7 mouse cellular contexts compared by ENCODE assay signal in genomic region chr3:84665255-84666073, GRCm38 (mm10). TPM values are rescaled to one million over a fixed set of nuclear protein-coding genes. Genes with fewer than 3 reads are reported as not detected.
DNase-seq lines count a peak whose midpoint lies in the region; ATAC-seq and TF ChIP-seq lines count a peak whose summit lies in the region.

No protein-coding gene starts in this region.

- H3K4me1 ChIP-seq in spleen, adult 2 months (ENCODE audit: control insufficient read depth, insufficient read depth, insufficient read length): peaks cover 27% of the 10 kb centered on the region
- H3K4me1 ChIP-seq in embryonic facial prominence, embryonic 15.5 days: peaks cover 15% of the 10 kb centered on the region
- H3K4me1 ChIP-seq in limb, embryonic 11.5 days (ENCODE audit: control insufficient read depth, insufficient read depth, low read length): peaks cover 3% of the 10 kb centered on the region; the same call in 1 of the 2 replicates
- H3K4me1 ChIP-seq in neural tube, embryonic 15.5 days: peaks cover 13% of the 10 kb centered on the region

- no peaks in the 10 kb centered on the region for H3K9me3 ChIP-seq in embryonic facial prominence, embryonic 15.5 days (replicated peaks)
- no peaks in the 10 kb centered on the region for H3K9me3 ChIP-seq in limb, embryonic 11.5 days (ENCODE audit: control insufficient read depth, low read length)
- H3K9me3 ChIP-seq in neural tube, embryonic 15.5 days (replicated peaks): no peaks in the 10 kb centered on the region

- H3K4me3 ChIP-seq in spleen, adult 2 months (ENCODE audit: extremely low read depth, insufficient read depth, insufficient read length): peak overlapping the region; percentile 65; the same call in 1 of the 2 replicates
- H3K4me3 ChIP-seq in embryonic facial prominence, embryonic 15.5 days (replicated peaks): peak overlapping the region; percentile 39
- peak overlapping the region; percentile 16 for H3K4me3 ChIP-seq in limb, embryonic 11.5 days (ENCODE audit: low read depth, low read length)
- H3K4me3 ChIP-seq in neural tube, embryonic 15.5 days (replicated peaks): peak overlapping the region; percentile 21

- H3K36me3 ChIP-seq in spleen, adult 2 months (ENCODE audit: control insufficient read depth, insufficient read depth, low read length): no peaks in the 10 kb centered on the region
- H3K36me3 ChIP-seq in embryonic facial prominence, embryonic 15.5 days: no peaks in the 10 kb centered on the region
- no peaks in the 10 kb centered on the region for H3K36me3 ChIP-seq in limb, embryonic 11.5 days (ENCODE audit: control insufficient read depth, insufficient read depth, low read length)
- H3K36me3 ChIP-seq in neural tube, embryonic 15.5 days: no peaks in the 10 kb centered on the region

- no peak overlapping the region; the same call in 1 of the 2 replicates for H3K9ac ChIP-seq in embryonic facial prominence, embryonic 15.5 days
- H3K9ac ChIP-seq in limb, embryonic 11.5 days (ENCODE audit: low read length): no peak overlapping the region
- 0 out of 2 replicates have a peak overlapping the region, but pooled peaks have one; percentile 17 for H3K9ac ChIP-seq in neural tube, embryonic 15.5 days (replicated peaks)

- DNase-seq in spleen, adult 2 months (ENCODE audit: low read depth in 1 of 2, low spot score in 2 of 2): no peak
- no peak for DNase-seq in spleen, adult 18-20 months
- DNase-seq in limb, embryonic 11.5 days (ENCODE audit: low spot score): peak; percentile 45
- no peak for DNase-seq in adrenal gland, postnatal 25 days
- DNase-seq in cerebellum, adult 18-20 months: no peak

- TF ChIP-seq POLR2A in spleen, adult 2 months (IDR thresholded peaks at IDR 0.05; ENCODE audit: low read depth, low read length): no peak

- peak overlapping the region; percentile 63 for H3K4me2 ChIP-seq in embryonic facial prominence, embryonic 15.5 days (replicated peaks)
- peak overlapping the region; percentile 56 for H3K4me2 ChIP-seq in limb, embryonic 11.5 days (ENCODE audit: low read depth, severe bottlenecking)
- peak overlapping the region; percentile 55 for H3K4me2 ChIP-seq in neural tube, embryonic 15.5 days

- H3K27me3 ChIP-seq in spleen, adult 2 months (ENCODE audit: control insufficient read depth, insufficient read depth, low read length): no peaks in the 10 kb centered on the region
- H3K27me3 ChIP-seq in embryonic facial prominence, embryonic 15.5 days: peaks cover 19% of the 10 kb centered on the region
- peaks cover 8% of the 10 kb centered on the region; the same call in 1 of the 2 replicates for H3K27me3 ChIP-seq in limb, embryonic 11.5 days (ENCODE audit: control insufficient read depth, insufficient read depth, low read length)
- H3K27me3 ChIP-seq in neural tube, embryonic 15.5 days (replicated peaks): peaks cover 38% of the 10 kb centered on the region

- peak overlapping the region; percentile 69 for H3K27ac ChIP-seq in spleen, adult 2 months (ENCODE audit: insufficient read depth, low read length)
- H3K27ac ChIP-seq in embryonic facial prominence, embryonic 15.5 days (replicated peaks): peak overlapping the region; percentile 77
- H3K27ac ChIP-seq in limb, embryonic 11.5 days (replicated peaks; ENCODE audit: low read depth, low read length): no peak overlapping the region
- H3K27ac ChIP-seq in neural tube, embryonic 15.5 days (replicated peaks): no peak overlapping the region

- ATAC-seq in embryonic facial prominence, embryonic 15.5 days (ENCODE audit: insufficient number of reproducible peaks, low FRiP score, low TSS enrichment, low read depth): peak; percentile 47; the same call in 1 of the 2 replicates
- ATAC-seq in limb, embryonic 11.5 days (ENCODE audit: insufficient number of reproducible peaks, low FRiP score, low TSS enrichment, low read depth): no peak
- ATAC-seq in neural tube, embryonic 15.5 days (ENCODE audit: low FRiP score): peak; percentile 35; the same call in 1 of the 2 replicates

- 46% methylated on average over 21 of the region's 21 CpGs for WGBS in spleen, adult 2 months
- WGBS in embryonic facial prominence, embryonic 15.5 days: 5% methylated on average over 21 of the region's 21 CpGs
- 2% methylated on average over 21 of the region's 21 CpGs for WGBS in limb, embryonic 11.5 days
- 7% methylated on average over 21 of the region's 21 CpGs for WGBS in neural tube, embryonic 15.5 days

- no peak for TF ChIP-seq CTCF in spleen, adult 2 months (IDR thresholded peaks at IDR 0.05; ENCODE audit: extremely low read depth, insufficient read depth, insufficient read length, insufficient replicate concordance)

RNA-seq across cellular contexts. Expression of gene Tmem154, which starts 0.5 kb away (rescaled TPM):
- 9.8 and 11.6 TPM in 2 replicates for polyA plus RNA-seq in spleen, adult 2 months (2012; rRNA removed)
- polyA plus RNA-seq in embryonic facial prominence, embryonic 15.5 days (2015; fragmentation: Nextera tagmentation; extraction: Ambion mirVana): 9.1 and 11.1 TPM in 2 replicates
- 0.67 and 0.68 TPM in 2 replicates for polyA plus RNA-seq in limb, embryonic 11.5 days (2014; fragmentation: Nextera tagmentation; extraction: Ambion mirVana)
- polyA plus RNA-seq in neural tube, embryonic 15.5 days (2015; fragmentation: Nextera tagmentation; extraction: Ambion mirVana): 0.97 and 2.5 TPM in 2 replicates
- total RNA-seq in adrenal gland, postnatal 25 days (2021): 4.5 and 13.2 TPM in 2 replicates

Comparison
In these comparisons a context has a peak if more than half of its experiments do, and no peak if none do; other contexts are left out.
1. H3K27ac ChIP-seq: peak in spleen, adult 2 months (single experiment) and embryonic facial prominence, embryonic 15.5 days (single experiment); none in limb, embryonic 11.5 days (single experiment) and neural tube, embryonic 15.5 days (single experiment).
2. Peak in every context shown above with its lines, with median percentiles within 50 percentile points of each other: H3K4me3 ChIP-seq and H3K4me2 ChIP-seq.